Mouse (Mus musculus): ENCODE data around the gene Impg1.

Impg1 gene

DNA sequence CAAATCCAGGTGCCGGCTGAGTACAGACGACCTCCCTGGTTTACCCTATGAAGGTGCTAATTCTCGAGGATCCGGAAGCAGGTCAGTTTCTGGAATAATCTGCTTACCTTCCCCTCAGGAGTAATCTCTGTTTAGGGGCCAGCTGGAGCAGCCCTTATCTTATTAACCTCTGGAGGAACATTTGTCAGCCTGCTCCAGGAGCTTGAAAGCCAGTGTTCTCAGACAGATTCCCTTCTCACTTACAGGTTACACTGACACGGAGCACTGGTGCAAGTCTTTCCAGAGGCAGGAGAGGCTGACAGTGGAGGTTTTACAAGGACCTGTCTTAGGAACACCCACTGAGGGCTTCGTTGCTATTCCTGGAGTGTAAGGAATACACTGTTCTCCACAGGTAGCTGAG, at the start of gene Impg1:
Impg1 (minus strand) TSS at position 101 of the 400 bp plus-strand sequence.
- Histone ChIP-seq H3K36me3 (ENCODE audit: insufficient read depth, low read length) (no peaks in the 10 kb centered on the region), H3K27me3 (ENCODE audit: insufficient read depth, low read length) (no peaks in the 10 kb centered on the region), H3K4me3 (replicated peaks; ENCODE audit: low read length) (no peak within 1 kb of the TSS), H3K9me3 (ENCODE audit: low read length) (peaks cover 6% of the 10 kb centered on the region; the same call in 1 of the 2 replicates), H3K4me1 (replicated peaks; ENCODE audit: low read depth, low read length) (no peaks in the 10 kb centered on the region)
- TF ChIP-seq NANOG (IDR thresholded peaks at IDR 0.05; ENCODE audit: borderline replicate concordance, low read length) (no peak), POU5F1 (IDR thresholded peaks at IDR 0.05; ENCODE audit: borderline replicate concordance, low read length) (no peak), CTCF (conservative IDR thresholded peaks at IDR 0.05; ENCODE audit: low read length) (no peak)

GRCm38 (mm10) chr9:80509464-80510153, 44.3 kb upstream of the Impg1 start:
- Histone ChIP-seq H3K4me3 (replicated peaks; ENCODE audit: low read length) (no peak overlapping the region), H3K4me1 (replicated peaks; ENCODE audit: low read depth, low read length) (peaks cover under 1% of the 10 kb centered on the region; the same call in 1 of the 2 replicates), H3K9me3 (ENCODE audit: low read length) (no peaks in the 10 kb centered on the region), H3K36me3 (ENCODE audit: insufficient read depth, low read length) (no peaks in the 10 kb centered on the region), H3K27me3 (ENCODE audit: insufficient read depth, low read length) (no peaks in the 10 kb centered on the region)
- no peak for TF ChIP-seq NANOG (IDR thresholded peaks at IDR 0.05; ENCODE audit: borderline replicate concordance, low read length)
- TF ChIP-seq POU5F1 (IDR thresholded peaks at IDR 0.05; ENCODE audit: borderline replicate concordance, low read length), result no peak
- TF ChIP-seq CTCF (conservative IDR thresholded peaks at IDR 0.05; ENCODE audit: low read length), result no peak

GRCm38 (mm10) chr9:80504496-80505012, 39.3 kb upstream of the Impg1 start:
- peaks cover 17% of the 10 kb centered on the region for H3K9me3 ChIP-seq (ENCODE audit: low read length)
- peaks cover 5% of the 10 kb centered on the region; the same call in 1 of the 2 replicates for H3K4me1 ChIP-seq (replicated peaks; ENCODE audit: low read depth, low read length)
- no peak for TF ChIP-seq CTCF (conservative IDR thresholded peaks at IDR 0.05; ENCODE audit: low read length)
- TF ChIP-seq NANOG (IDR thresholded peaks at IDR 0.05; ENCODE audit: borderline replicate concordance, low read length), result no peak
- no peaks in the 10 kb centered on the region for H3K27me3 ChIP-seq (ENCODE audit: insufficient read depth, low read length)
- no peaks in the 10 kb centered on the region for H3K36me3 ChIP-seq (ENCODE audit: insufficient read depth, low read length)
- H3K4me3 ChIP-seq (replicated peaks; ENCODE audit: low read length), result no peak overlapping the region

GRCm38 (mm10) chr9:80491591-80491990, 26.3 kb upstream of the Impg1 start:
- Histone ChIP-seq H3K36me3 (ENCODE audit: insufficient read depth, low read length) (no peaks in the 10 kb centered on the region), H3K4me3 (replicated peaks; ENCODE audit: low read length) (no peak overlapping the region), H3K27me3 (ENCODE audit: insufficient read depth, low read length) (no peaks in the 10 kb centered on the region), H3K4me1 (replicated peaks; ENCODE audit: low read depth, low read length) (no peaks in the 10 kb centered on the region), H3K9me3 (ENCODE audit: low read length) (no peaks in the 10 kb centered on the region)
- TF ChIP-seq NANOG (IDR thresholded peaks at IDR 0.05; ENCODE audit: borderline replicate concordance, low read length) (no peak), POU5F1 (IDR thresholded peaks at IDR 0.05; ENCODE audit: borderline replicate concordance, low read length) (no peak), CTCF (conservative IDR thresholded peaks at IDR 0.05; ENCODE audit: low read length) (no peak)

DNA sequence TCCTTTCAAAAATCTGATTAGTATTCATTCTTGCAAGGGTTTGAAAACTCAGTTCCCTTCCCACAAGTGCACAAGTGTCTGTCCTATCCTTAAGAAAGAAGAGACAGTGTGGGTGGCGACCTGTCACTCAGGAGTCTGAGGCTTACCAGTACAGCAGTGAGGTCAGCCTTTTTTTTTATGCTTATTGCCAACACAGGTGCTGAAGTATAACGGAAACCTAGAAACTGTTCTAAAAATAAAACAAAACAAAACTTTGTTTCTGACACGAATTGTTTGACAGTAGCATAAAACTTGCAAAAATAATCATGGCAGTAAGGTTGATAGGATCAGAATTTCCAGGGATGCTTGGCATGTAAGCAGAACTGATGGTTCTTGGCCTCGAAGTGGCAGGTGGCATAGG, 4.9 kb downstream of the Impg1 start:
- H3K4me3 ChIP-seq (replicated peaks; ENCODE audit: low read length), result no peak overlapping the region
- no peaks in the 10 kb centered on the region for H3K27me3 ChIP-seq (ENCODE audit: insufficient read depth, low read length)
- H3K9me3 ChIP-seq (ENCODE audit: low read length), result no peaks in the 10 kb centered on the region
- TF ChIP-seq POU5F1 (IDR thresholded peaks at IDR 0.05; ENCODE audit: borderline replicate concordance, low read length), result no peak
- TF ChIP-seq CTCF (conservative IDR thresholded peaks at IDR 0.05; ENCODE audit: low read length), result no peak
- TF ChIP-seq NANOG (IDR thresholded peaks at IDR 0.05; ENCODE audit: borderline replicate concordance, low read length), result no peak
- no peaks in the 10 kb centered on the region for H3K4me1 ChIP-seq (replicated peaks; ENCODE audit: low read depth, low read length)
- H3K36me3 ChIP-seq (ENCODE audit: insufficient read depth, low read length), result no peaks in the 10 kb centered on the region

GRCm38 (mm10) chr9:80450467-80451261, 14.6 kb downstream of the Impg1 start:
- Histone ChIP-seq H3K36me3 (ENCODE audit: insufficient read depth, low read length) (no peaks in the 10 kb centered on the region), H3K9me3 (ENCODE audit: low read length) (no peaks in the 10 kb centered on the region), H3K4me1 (replicated peaks; ENCODE audit: low read depth, low read length) (no peaks in the 10 kb centered on the region), H3K4me3 (replicated peaks; ENCODE audit: low read length) (no peak overlapping the region), H3K27me3 (ENCODE audit: insufficient read depth, low read length) (no peaks in the 10 kb centered on the region)
- TF ChIP-seq POU5F1 (IDR thresholded peaks at IDR 0.05; ENCODE audit: borderline replicate concordance, low read length) (no peak), CTCF (conservative IDR thresholded peaks at IDR 0.05; ENCODE audit: low read length) (no peak), NANOG (IDR thresholded peaks at IDR 0.05; ENCODE audit: borderline replicate concordance, low read length) (no peak)

GRCm38 (mm10) chr9:80441096-80441710, 24.1 kb downstream of the Impg1 start:
- Histone ChIP-seq H3K36me3 (ENCODE audit: insufficient read depth, low read length) (no peaks in the 10 kb centered on the region), H3K9me3 (ENCODE audit: low read length) (no peaks in the 10 kb centered on the region), H3K4me1 (replicated peaks; ENCODE audit: low read depth, low read length) (no peaks in the 10 kb centered on the region), H3K27me3 (ENCODE audit: insufficient read depth, low read length) (no peaks in the 10 kb centered on the region), H3K4me3 (replicated peaks; ENCODE audit: low read length) (no peak overlapping the region)
- TF ChIP-seq POU5F1 (IDR thresholded peaks at IDR 0.05; ENCODE audit: borderline replicate concordance, low read length) (no peak), CTCF (conservative IDR thresholded peaks at IDR 0.05; ENCODE audit: low read length) (no peak)

- Histone ChIP-seq H3K36me3 (ENCODE audit: insufficient read depth, low read length) (no peaks in the 10 kb centered on the region), H3K4me3 (replicated peaks; ENCODE audit: low read length) (no peak overlapping the region), H3K27me3 (ENCODE audit: insufficient read depth, low read length) (no peaks in the 10 kb centered on the region), H3K9me3 (ENCODE audit: low read length) (no peaks in the 10 kb centered on the region), H3K4me1 (replicated peaks; ENCODE audit: low read depth, low read length) (peaks cover 8% of the 10 kb centered on the region; the same call in 1 of the 2 replicates)
- TF ChIP-seq POU5F1 (IDR thresholded peaks at IDR 0.05; ENCODE audit: borderline replicate concordance, low read length) (no peak), NANOG (IDR thresholded peaks at IDR 0.05; ENCODE audit: borderline replicate concordance, low read length) (peak; percentile 65)
These were observed 73.9 kb downstream of the Impg1 start for GRCm38 (mm10) chr9:80391404-80391803.
